Mouse (Mus musculus) forebrain, embryonic 11.5 days (tissue): ENCODE data around the gene Hipk2. TPM values are rescaled to one million over a fixed set of nuclear protein-coding genes. Genes with fewer than 3 reads are reported as not detected.

Experiments
- ATAC-seq: fragments of 200-750 bp; cut with Nextera tagmentation; replicated peaks from 2 replicates; pipeline ENCODE4 v1.8.0; 2017; ENCODE audit warnings: moderate TSS enrichment; ENCODE audit not compliant: low FRiP score
- DNase-seq: peaks from one replicate; pipeline ENCODE4 v3.0.0-alpha.2; 2017; ENCODE audit warnings: low spot score
- H3K27ac ChIP-seq: fragments of 300-500 bp; sonication (generic); 2 replicates; pipeline ENCODE4 v1.5.1; 2014; ENCODE audit warnings: low read depth, low read length
- H3K27me3 ChIP-seq: fragments of 300-500 bp; sonication (generic); 2 replicates; pipeline ENCODE4 v1.6.1; 2014; ENCODE audit warnings: mild to moderate bottlenecking, low read length, mixed read lengths; ENCODE audit not compliant: control insufficient read depth, insufficient read depth
- H3K36me3 ChIP-seq: fragments of 300-500 bp; sonication (generic); 2 replicates; pipeline ENCODE4 v1.6.1; 2014; ENCODE audit warnings: mild to moderate bottlenecking, low read length, moderate library complexity, mixed read lengths; ENCODE audit not compliant: control insufficient read depth, insufficient read depth
- H3K4me1 ChIP-seq: fragments of 300-500 bp; sonication (generic); replicated peaks from 2 replicates; pipeline ENCODE4 v1.6.1; 2014; ENCODE audit warnings: low read length, mixed read lengths; ENCODE audit not compliant: control insufficient read depth, insufficient read depth
- H3K4me2 ChIP-seq: fragments of 300-500 bp; sonication (generic); 2 replicates; pipeline ENCODE4 v1.6.1; 2014; ENCODE audit warnings: low read depth, mild to moderate bottlenecking, low read length, moderate library complexity, mixed read lengths; ENCODE audit not compliant: severe bottlenecking
- H3K4me3 ChIP-seq: fragments of 300-500 bp; sonication (generic); 2 replicates; pipeline ENCODE4 v1.5.1; 2014; ENCODE audit warnings: low read depth, low read length
- H3K9ac ChIP-seq: fragments of 300-500 bp; sonication (generic); 2 replicates; pipeline ENCODE4 v1.6.1; 2014; ENCODE audit warnings: low read length
- H3K9me3 ChIP-seq: fragments of 300-500 bp; sonication (generic); 2 replicates; pipeline ENCODE4 v1.6.1; 2016; ENCODE audit warnings: low read length, mixed read lengths; ENCODE audit not compliant: control insufficient read depth
- WGBS: fragments of 180-500 bp; shearing (Covaris S2); extraction: QIAGEN DNeasy Blood & Tissue Kit; methylation state at CpG from one replicate; pipeline ENCODE4 v1.1.7; 2014; 5-methylcytosine and 5-hydroxymethylcytosine counted together
- polyA plus RNA-seq: library from polyadenylated mRNA; unstranded; fragments of >200 nt; fragmentation: Nextera tagmentation; extraction: Ambion mirVana; gene quantifications from 2 replicates; pipeline ENCODE4 v1.2.1, GENCODE M21; 2014

Gene Hipk2
- polyA plus RNA-seq, 1 experiment from 2014 or later = 31.0 TPM

GRCm38 (mm10) chr6:38796993-38797392 is 79.0 kb downstream of the Hipk2 start:
- Histone ChIP-seq H3K27ac (no peak overlapping the region), H3K4me2 (no peak overlapping the region), H3K4me3 (no peak overlapping the region), H3K9ac (no peak overlapping the region), H3K9me3 (no peaks in the 10 kb centered on the region), H3K27me3 (no peaks in the 10 kb centered on the region), H3K4me1 (no peaks in the 10 kb centered on the region), H3K36me3 (no peaks in the 10 kb centered on the region)
- ATAC-seq (no peak), DNase-seq (no peak)

- DNase-seq (no peak), ATAC-seq (no peak)
- no peaks in the 10 kb centered on the region for H3K36me3 ChIP-seq
- H3K9ac ChIP-seq = no peak overlapping the region
- H3K27ac ChIP-seq = no peak overlapping the region
- no peak overlapping the region for H3K4me3 ChIP-seq
- no peaks in the 10 kb centered on the region for H3K27me3 ChIP-seq
- H3K4me2 ChIP-seq = no peak overlapping the region
- 97% methylated on average over 1 of the region's 1 CpGs for WGBS
- H3K9me3 ChIP-seq = no peaks in the 10 kb centered on the region
- H3K4me1 ChIP-seq = no peaks in the 10 kb centered on the region
Observed at GRCm38 (mm10) chr6:38796388-38796787, 79.6 kb downstream of the Hipk2 start.

- Histone ChIP-seq H3K9ac (no peak overlapping the region), H3K27me3 (no peaks in the 10 kb centered on the region), H3K4me2 (no peak overlapping the region), H3K4me1 (no peaks in the 10 kb centered on the region), H3K27ac (no peak overlapping the region), H3K9me3 (no peaks in the 10 kb centered on the region), H3K36me3 (no peaks in the 10 kb centered on the region), H3K4me3 (no peak overlapping the region)
- DNase-seq (no peak), ATAC-seq (no peak)
- 88% methylated on average over 3 of the region's 3 CpGs for WGBS
Observed at GRCm38 (mm10) chr6:38795096-38795816, 80.7 kb downstream of the Hipk2 start.

- WGBS = 93% methylated on average over 3 of the region's 3 CpGs
- no peak for DNase-seq
- H3K9me3 ChIP-seq = no peaks in the 10 kb centered on the region
Observed at GRCm38 (mm10) chr6:38792966-38793365, 83.0 kb downstream of the Hipk2 start.

GRCm38 (mm10) chr6:38789221-38789810 is 86.6 kb downstream of the Hipk2 start:
- Histone ChIP-seq H3K4me3 (no peak overlapping the region), H3K9ac (no peak overlapping the region), H3K4me1 (no peaks in the 10 kb centered on the region), H3K9me3 (no peaks in the 10 kb centered on the region), H3K4me2 (no peak overlapping the region), H3K36me3 (no peaks in the 10 kb centered on the region), H3K27ac (no peak overlapping the region), H3K27me3 (no peaks in the 10 kb centered on the region)
- no peak for DNase-seq
- 87% methylated on average over 5 of the region's 5 CpGs for WGBS
- ATAC-seq = no peak

More at GRCm38 (mm10) chr6:38792966-38793365, 83.0 kb downstream of the Hipk2 start:
- ATAC-seq = no peak
- Histone ChIP-seq H3K4me1 (no peaks in the 10 kb centered on the region), H3K36me3 (no peaks in the 10 kb centered on the region), H3K4me3 (no peak overlapping the region), H3K27ac (no peak overlapping the region), H3K4me2 (no peak overlapping the region), H3K9ac (no peak overlapping the region), H3K27me3 (no peaks in the 10 kb centered on the region)

GRCm38 (mm10) chr6:38787811-38788509 is 88.0 kb downstream of the Hipk2 start:
- Histone ChIP-seq H3K27me3 (no peaks in the 10 kb centered on the region), H3K9me3 (no peaks in the 10 kb centered on the region), H3K36me3 (no peaks in the 10 kb centered on the region), H3K9ac (no peak overlapping the region), H3K4me2 (no peak overlapping the region), H3K4me3 (no peak overlapping the region), H3K27ac (no peak overlapping the region), H3K4me1 (no peaks in the 10 kb centered on the region)
- DNase-seq (no peak), ATAC-seq (no peak)
- 88% methylated on average over 6 of the region's 6 CpGs for WGBS

GRCm38 (mm10) chr6:38787134-38787533 is 88.8 kb downstream of the Hipk2 start:
- Histone ChIP-seq H3K4me3 (no peak overlapping the region), H3K36me3 (no peaks in the 10 kb centered on the region), H3K27ac (no peak overlapping the region), H3K4me1 (no peaks in the 10 kb centered on the region), H3K4me2 (no peak overlapping the region), H3K9me3 (no peaks in the 10 kb centered on the region), H3K27me3 (no peaks in the 10 kb centered on the region), H3K9ac (no peak overlapping the region)
- ATAC-seq = no peak
- 42% methylated on average over 1 of the region's 1 CpGs for WGBS
- DNase-seq = no peak

- Histone ChIP-seq H3K9ac (no peak overlapping the region), H3K36me3 (no peaks in the 10 kb centered on the region), H3K9me3 (no peaks in the 10 kb centered on the region), H3K4me3 (no peak overlapping the region), H3K27ac (no peak overlapping the region), H3K4me2 (no peak overlapping the region), H3K27me3 (no peaks in the 10 kb centered on the region), H3K4me1 (no peaks in the 10 kb centered on the region)
- ATAC-seq (no peak), DNase-seq (no peak)
- WGBS = 81% methylated on average over 1 of the region's 1 CpGs
Observed at GRCm38 (mm10) chr6:38785747-38786146, 90.2 kb downstream of the Hipk2 start.
